Mouse (Mus musculus): ENCODE measurements around the gene Ubac1.

DNA sequence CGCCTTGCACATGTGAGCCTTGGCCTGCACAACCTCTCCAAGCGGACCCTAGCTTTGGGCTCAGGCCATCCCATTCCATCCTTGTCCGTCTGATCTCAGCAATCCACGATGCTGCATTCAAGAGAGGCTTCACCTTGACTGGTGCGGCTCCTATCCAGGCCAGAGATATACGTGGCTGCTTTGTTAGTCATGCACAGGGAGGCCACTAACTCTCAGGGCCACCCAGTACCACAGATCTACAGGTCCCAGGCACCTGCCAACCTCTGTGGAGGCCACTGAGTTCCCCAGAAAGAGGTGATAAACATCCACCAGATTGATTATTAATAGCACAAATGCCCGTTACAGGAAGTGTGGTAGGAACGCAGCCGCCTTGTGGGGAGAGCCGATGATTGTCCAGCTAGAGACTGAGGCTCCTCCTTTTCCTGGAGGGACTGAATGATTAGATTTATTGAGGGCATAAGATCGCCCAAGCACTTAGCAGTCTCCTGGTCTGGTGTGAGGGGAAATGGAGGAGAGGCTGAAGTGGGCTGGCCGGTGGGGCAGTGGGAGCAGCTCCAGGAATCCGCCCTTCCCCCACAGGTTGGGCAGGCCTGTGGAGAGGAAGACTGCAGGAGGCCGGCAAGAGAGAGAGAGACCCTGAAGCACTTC is 19.7 kb upstream of the Ubac1 start:
- TF ChIP-seq POLR2A (IDR thresholded peaks at IDR 0.05; ENCODE audit: low read depth, low read length) (no peak), CTCF (IDR thresholded peaks at IDR 0.05; ENCODE audit: borderline replicate concordance, insufficient read depth, low read length) (no peak)
